Mouse (Mus musculus) myocyte (in vitro differentiated cells): ENCODE data around the gene Sox14.

ENCODE experiments used
- CEBPB ChIP-seq: IDR thresholded peaks from 2 replicates; pipeline ENCODE4 v1.6.1; 2011; ENCODE audit warnings: mild to moderate bottlenecking, moderate library complexity; ENCODE audit not compliant: poor library complexity, insufficient read depth, severe bottlenecking
- E2F4 ChIP-seq: IDR thresholded peaks from one replicate; pipeline ENCODE4 v1.6.1; 2011; ENCODE audit warnings: mild to moderate bottlenecking, control low read depth, moderate library complexity; ENCODE audit not compliant: insufficient read depth
- MAX ChIP-seq: IDR thresholded peaks from one replicate; pipeline ENCODE4 v1.6.1; 2011; ENCODE audit warnings: low read depth, mild to moderate bottlenecking, control low read depth
- MYOD1 ChIP-seq, 3 experiments: IDR thresholded peaks; one replicate each; pipeline ENCODE4 v1.6.1; 2011; ENCODE audit warnings: control low read depth in 2 of 3, low read depth in 2 of 3, mild to moderate bottlenecking in 2 of 3, moderate library complexity in 1 of 3; ENCODE audit not compliant: insufficient read length in 2 of 3, control insufficient read depth in 1 of 3
- MYOG ChIP-seq, 3 experiments: IDR thresholded peaks; one replicate each; pipeline ENCODE4 v1.6.1; 2011; ENCODE audit warnings: control low read depth in 2 of 3, low read depth in 2 of 3, mild to moderate bottlenecking in 2 of 3; ENCODE audit not compliant: insufficient read length in 2 of 3, control insufficient read depth in 1 of 3, insufficient read depth in 1 of 3
- POLR2A ChIP-seq: IDR thresholded peaks from one replicate; pipeline ENCODE4 v1.6.1; 2011; ENCODE audit warnings: low read depth, mild to moderate bottlenecking, control low read depth, moderate library complexity; ENCODE audit not compliant: insufficient read length
- POLR2AphosphoS2 ChIP-seq: IDR thresholded peaks from one replicate; pipeline ENCODE4 v1.6.1; 2011; ENCODE audit warnings: low read depth, control low read depth; ENCODE audit not compliant: insufficient read length
- REST ChIP-seq: IDR thresholded peaks from one replicate; pipeline ENCODE4 v1.6.1; 2011; ENCODE audit warnings: mild to moderate bottlenecking, control low read depth, moderate library complexity; ENCODE audit not compliant: insufficient read depth, insufficient read length
- SRF ChIP-seq: IDR thresholded peaks from one replicate; pipeline ENCODE4 v1.6.1; 2011; ENCODE audit warnings: low read depth; ENCODE audit not compliant: control insufficient read depth, insufficient read length
- TCF12 ChIP-seq: IDR thresholded peaks from one replicate; pipeline ENCODE4 v1.6.1; 2011; ENCODE audit warnings: mild to moderate bottlenecking, control low read depth; ENCODE audit not compliant: poor library complexity, insufficient read depth, severe bottlenecking
- TCF3 ChIP-seq: IDR thresholded peaks from one replicate; pipeline ENCODE4 v1.6.1; 2011; ENCODE audit warnings: low read depth, control low read depth; ENCODE audit not compliant: insufficient read length
- USF1 ChIP-seq: IDR thresholded peaks from one replicate; pipeline ENCODE4 v1.6.1; 2011; ENCODE audit warnings: low read depth, mild to moderate bottlenecking, control low read depth, moderate library complexity

DNA sequence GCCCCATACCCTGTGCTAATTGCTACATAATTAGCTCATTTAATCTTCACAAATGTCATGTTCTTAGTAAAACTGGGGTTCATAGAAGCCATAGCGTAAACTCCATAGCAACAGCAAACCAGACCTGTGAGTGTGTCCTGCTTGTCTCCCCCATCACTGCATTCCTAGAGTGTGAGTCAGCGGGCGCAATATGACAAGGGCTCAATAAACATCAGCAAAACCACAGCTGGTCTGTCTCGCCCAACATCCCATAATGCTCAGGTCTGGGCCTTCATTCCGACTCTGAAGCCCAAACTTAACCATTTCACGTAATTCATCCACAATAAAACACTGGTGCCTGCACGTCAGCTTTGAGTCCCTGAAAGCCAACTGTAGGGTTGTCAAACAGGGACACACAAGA is 37.1 kb downstream of the Sox14 start:
- no peak for TF ChIP-seq POLR2AphosphoS2
- TF ChIP-seq MYOG (IDR thresholded peaks at IDR 0.05; ENCODE audit: control insufficient read depth in 1 of 3, insufficient read depth in 1 of 3, insufficient read length in 2 of 3, low read depth in 2 of 3) = no peak
- no peak for TF ChIP-seq POLR2A
- TF ChIP-seq TCF12 = no peak
- no peak for TF ChIP-seq MAX
- TF ChIP-seq CEBPB = no peak
- no peak for TF ChIP-seq E2F4
- no peak for TF ChIP-seq MYOD1 (IDR thresholded peaks at IDR 0.05; ENCODE audit: control insufficient read depth in 1 of 3, insufficient read length in 2 of 3, low read depth in 2 of 3)
- TF ChIP-seq USF1 = no peak
- no peak for TF ChIP-seq TCF3
- TF ChIP-seq REST = no peak
- no peak for TF ChIP-seq SRF
